Mouse (Mus musculus): ENCODE measurements around the gene Csgalnact2. TPM values are rescaled to one million over a fixed set of nuclear protein-coding genes. Genes with fewer than 3 reads are reported as not detected.

Gene Csgalnact2
- total and polyA plus RNA-seq, 3 experiments: 2.2 to 6.4 (median 3.0) TPM

DNA sequence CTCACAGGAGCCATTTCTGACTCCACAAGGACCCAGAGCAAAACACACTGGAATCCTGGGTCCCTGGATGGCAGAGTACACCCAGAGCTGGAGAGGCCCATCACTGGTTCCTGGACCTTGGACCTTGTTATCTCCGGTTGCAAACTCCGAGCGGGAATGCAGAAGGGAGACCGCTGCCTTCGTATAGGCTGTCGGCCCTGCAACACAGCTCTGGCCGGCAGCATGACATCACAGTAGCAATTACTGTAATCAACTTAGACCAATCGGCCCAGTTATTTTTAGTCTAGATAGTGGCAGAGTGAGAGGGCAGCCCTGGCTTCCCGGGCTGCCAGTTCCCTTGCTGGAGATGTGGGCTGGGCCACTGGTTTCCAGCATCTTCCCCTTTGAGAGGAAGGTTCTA lies 49.7 kb upstream of the Csgalnact2 start:
- Histone ChIP-seq H3K79me2 (replicated peaks; ENCODE audit: control insufficient read depth, extremely low read depth, insufficient read depth, poor library complexity, severe bottlenecking) (no peaks in the 10 kb centered on the region), H3K9ac (ENCODE audit: insufficient read depth, low read depth) (no peak overlapping the region), H3K9me3 (replicated peaks; ENCODE audit: low read length) (no peaks in the 10 kb centered on the region), H3K4me2 (ENCODE audit: insufficient read depth, low read depth, poor library complexity, severe bottlenecking) (no peak overlapping the region), H3K27me3 (replicated peaks) (peaks cover 91% of the 10 kb centered on the region), H3K27ac (ENCODE audit: insufficient read depth, low read depth) (no peak overlapping the region), H3K36me3 (replicated peaks in 1 of 2; ENCODE audit: control insufficient read depth in 1 of 2, insufficient read depth in 1 of 2, low read length in 1 of 2) (no peaks in the 10 kb centered on the region), H3K4me1 (ENCODE audit: control insufficient read depth in 1 of 2, insufficient read depth in 2 of 2) (no peaks in the 10 kb centered on the region), H3K4me3 (replicated peaks in 1 of 3; ENCODE audit: low read depth in 2 of 3, low read length in 2 of 3, poor library complexity in 1 of 3) (no peak overlapping the region)
- in situ Hi-C loops (cut with MboI; ENCODE audit: low pct_ligation_motif_present, low pct_unique_long_range_greater_than_20kb, low sequenced_read_pairs) (no loop called here), dilution Hi-C loops (cut with MboI; ENCODE audit: extremely low pct_ligation_motif_present, extremely low pct_unique_long_range_greater_than_20kb, low sequenced_read_pairs) (no loop called here)
- no peak for DNase-seq (ENCODE audit: extremely low read depth)
- no peak for TF ChIP-seq GABPA (IDR thresholded peaks at IDR 0.05; ENCODE audit: insufficient replicate concordance, low read depth, low read length)
- TF ChIP-seq HCFC1 (IDR thresholded peaks at IDR 0.05; ENCODE audit: low read depth, low read length): no peak

DNA sequence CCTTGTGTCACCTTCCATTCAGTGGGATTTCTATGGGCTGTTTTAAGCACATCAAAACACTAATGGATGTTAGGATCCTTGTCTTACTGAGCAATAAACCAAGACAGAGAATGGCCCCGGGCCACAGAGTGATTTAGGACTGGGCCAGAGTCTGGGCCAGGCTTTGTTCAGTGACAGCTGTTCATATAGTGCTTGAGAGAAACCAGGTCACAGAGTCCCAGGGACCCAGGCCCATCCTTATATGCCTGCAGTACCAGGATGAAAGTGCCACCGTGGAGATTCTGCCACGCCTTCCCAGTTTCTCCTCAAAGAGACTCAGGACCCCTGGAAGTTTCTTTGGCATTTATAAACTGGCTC lies 48.3 kb upstream of the Csgalnact2 start:
- in situ Hi-C loops (cut with MboI; ENCODE audit: low pct_ligation_motif_present, low pct_unique_long_range_greater_than_20kb, low sequenced_read_pairs): no loop called here
- dilution Hi-C loops (cut with MboI; ENCODE audit: extremely low pct_ligation_motif_present, extremely low pct_unique_long_range_greater_than_20kb, low sequenced_read_pairs): no loop called here
- peaks cover 89% of the 10 kb centered on the region for H3K27me3 ChIP-seq (replicated peaks)

DNA sequence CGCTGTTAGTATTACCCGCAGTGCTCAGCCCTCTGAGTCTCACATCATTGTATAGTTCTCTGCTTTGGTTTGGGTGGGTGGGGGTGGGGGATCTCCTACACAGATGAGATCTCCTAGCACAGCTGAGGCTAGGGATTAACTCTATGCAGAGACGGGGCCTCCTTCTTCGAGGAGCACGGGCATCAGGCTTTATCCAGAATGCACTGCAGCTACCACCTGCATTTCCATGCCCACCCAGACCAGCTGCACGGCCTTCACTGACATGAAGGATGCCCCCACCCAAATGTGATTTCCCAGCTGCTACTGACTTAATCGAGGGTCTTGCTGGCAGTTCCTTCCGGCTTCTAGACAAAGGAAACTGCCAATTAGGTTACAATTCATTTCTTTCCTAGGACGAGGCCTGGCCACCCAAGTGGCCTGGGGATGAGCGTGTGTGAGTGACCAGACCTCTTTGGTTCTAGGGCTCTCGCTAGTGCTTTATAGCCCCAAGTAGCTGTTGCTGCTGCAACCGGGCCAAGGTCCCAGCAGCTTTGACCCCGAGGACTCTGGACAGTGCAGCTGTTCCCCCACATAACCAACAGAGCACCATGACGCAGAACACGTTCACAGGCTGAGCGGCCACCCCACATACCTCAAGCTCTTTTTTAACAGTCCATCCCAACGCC lies 47.8 kb upstream of the Csgalnact2 start:
- dilution Hi-C loops (cut with MboI; ENCODE audit: extremely low pct_ligation_motif_present, extremely low pct_unique_long_range_greater_than_20kb, low sequenced_read_pairs) (no loop called here), in situ Hi-C loops (cut with MboI; ENCODE audit: low pct_ligation_motif_present, low pct_unique_long_range_greater_than_20kb, low sequenced_read_pairs) (no loop called here)
- DNase-seq (ENCODE audit: extremely low read depth): no peak
- Histone ChIP-seq H3K4me2 (ENCODE audit: insufficient read depth, low read depth, poor library complexity, severe bottlenecking) (no peak overlapping the region), H3K27me3 (replicated peaks) (peaks cover 89% of the 10 kb centered on the region), H3K79me2 (replicated peaks; ENCODE audit: control insufficient read depth, extremely low read depth, insufficient read depth, poor library complexity, severe bottlenecking) (no peaks in the 10 kb centered on the region), H3K9ac (ENCODE audit: insufficient read depth, low read depth) (no peak overlapping the region), H3K36me3 (replicated peaks in 1 of 2; ENCODE audit: control insufficient read depth in 1 of 2, insufficient read depth in 1 of 2, low read length in 1 of 2) (no peaks in the 10 kb centered on the region), H3K27ac (ENCODE audit: insufficient read depth, low read depth) (no peak overlapping the region), H3K9me3 (replicated peaks; ENCODE audit: low read length) (no peaks in the 10 kb centered on the region), H3K4me3 (replicated peaks in 1 of 3; ENCODE audit: low read depth in 2 of 3, low read length in 2 of 3, poor library complexity in 1 of 3) (no peak overlapping the region), H3K4me1 (ENCODE audit: control insufficient read depth in 1 of 2, insufficient read depth in 2 of 2) (no peaks in the 10 kb centered on the region)
- no peak for TF ChIP-seq NRF1 (IDR thresholded peaks at IDR 0.05; ENCODE audit: low read depth, low read length)

More for the DNA sequence above, 48.3 kb upstream of the Csgalnact2 start:
- no peak overlapping the region for H3K4me3 ChIP-seq (replicated peaks in 1 of 3; ENCODE audit: low read depth in 2 of 3, low read length in 2 of 3, poor library complexity in 1 of 3)
- H3K9ac ChIP-seq (ENCODE audit: insufficient read depth, low read depth): no peak overlapping the region
- H3K79me2 ChIP-seq (replicated peaks; ENCODE audit: control insufficient read depth, extremely low read depth, insufficient read depth, poor library complexity, severe bottlenecking): no peaks in the 10 kb centered on the region
- no peak overlapping the region for H3K27ac ChIP-seq (ENCODE audit: insufficient read depth, low read depth)
- DNase-seq (ENCODE audit: extremely low read depth): no peak
- no peaks in the 10 kb centered on the region for H3K4me1 ChIP-seq (ENCODE audit: control insufficient read depth in 1 of 2, insufficient read depth in 2 of 2)
- no peak overlapping the region for H3K4me2 ChIP-seq (ENCODE audit: insufficient read depth, low read depth, poor library complexity, severe bottlenecking)
- no peaks in the 10 kb centered on the region for H3K9me3 ChIP-seq (replicated peaks; ENCODE audit: low read length)
- no peak for TF ChIP-seq NRF1 (IDR thresholded peaks at IDR 0.05; ENCODE audit: low read depth, low read length)
- no peak for TF ChIP-seq UBTF (IDR thresholded peaks at IDR 0.05; ENCODE audit: low read depth, low read length)
- no peak for TF ChIP-seq SIN3A (IDR thresholded peaks at IDR 0.05; ENCODE audit: low read length)
- no peak for TF ChIP-seq IRF4 (IDR thresholded peaks at IDR 0.05; ENCODE audit: low read depth, low read length)
- no peak for TF ChIP-seq ZMIZ1 (IDR thresholded peaks at IDR 0.05; ENCODE audit: low read depth, low read length)
- TF ChIP-seq POLR2A (IDR thresholded peaks at IDR 0.05; ENCODE audit: low read depth, low read length): no peak
- TF ChIP-seq BHLHE40 (IDR thresholded peaks at IDR 0.05; ENCODE audit: low read depth, low read length): no peak
- no peaks in the 10 kb centered on the region for H3K36me3 ChIP-seq (replicated peaks in 1 of 2; ENCODE audit: control insufficient read depth in 1 of 2, insufficient read depth in 1 of 2, low read length in 1 of 2)
